Mouse (Mus musculus): Measurements from ENCODE around the gene Rtn4rl2. TPM values are rescaled to one million over a fixed set of nuclear protein-coding genes. Genes with fewer than 3 reads are reported as not detected.

Rtn4rl2 gene
- polyA plus RNA-seq, 1 experiment from 2014 or later, result 0.59 TPM

DNA sequence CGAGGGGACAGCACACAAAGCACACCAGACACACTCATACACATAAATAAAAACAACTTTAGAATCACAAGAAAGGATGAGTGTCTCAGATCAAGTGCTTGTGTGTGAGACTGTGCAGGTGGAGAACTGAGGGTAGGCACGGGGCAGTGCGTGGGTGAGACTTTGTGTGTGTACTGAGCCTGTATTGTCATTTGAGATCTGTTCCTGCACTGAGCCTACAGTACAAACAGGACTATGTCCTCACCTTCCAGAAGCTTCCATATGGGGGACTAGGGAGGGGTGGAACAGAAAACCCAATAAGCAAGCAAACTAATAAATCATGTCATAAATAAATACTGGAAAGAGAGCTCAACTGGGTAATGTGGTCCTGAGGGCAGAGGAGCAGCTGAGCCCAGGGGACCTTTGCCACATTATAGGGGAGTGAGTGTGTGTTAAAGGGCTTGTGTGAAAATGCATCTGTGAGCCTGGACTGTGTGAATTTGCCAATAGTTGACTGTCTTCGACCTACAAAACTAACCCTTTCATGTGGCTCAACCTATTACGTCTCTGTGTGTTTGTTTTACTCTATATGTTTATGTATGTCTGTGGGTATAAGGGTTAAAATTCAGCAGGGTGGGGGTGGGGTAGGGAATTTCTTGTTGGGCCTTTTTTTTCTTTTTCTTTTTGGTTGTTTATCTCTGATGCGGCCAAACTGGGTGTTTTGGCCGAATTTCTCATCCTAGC, 35.9 kb downstream of the Rtn4rl2 start:
- no peaks in the 10 kb centered on the region for H3K9me3 ChIP-seq (ENCODE audit: control insufficient read depth, low read depth, low read length)
- no peak overlapping the region for H3K9ac ChIP-seq (replicated peaks; ENCODE audit: low read depth, low read length)
- H3K27me3 ChIP-seq (ENCODE audit: control insufficient read depth, insufficient read depth, low read length), result no peaks in the 10 kb centered on the region
- 43% methylated on average over 7 of the region's 7 CpGs for WGBS
- H3K4me3 ChIP-seq (ENCODE audit: low read depth, low read length), result no peak overlapping the region
- H3K4me1 ChIP-seq (ENCODE audit: control insufficient read depth, insufficient read depth, low read length), result no peaks in the 10 kb centered on the region
- peak overlapping the region; percentile 30 for H3K4me2 ChIP-seq (replicated peaks; ENCODE audit: low read depth, low read length)
- no peak overlapping the region for H3K27ac ChIP-seq (ENCODE audit: low read length)
- ATAC-seq (ENCODE audit: insufficient number of reproducible peaks, insufficient read depth, low FRiP score, low read depth), result no peak
- H3K36me3 ChIP-seq (ENCODE audit: control insufficient read depth, insufficient read depth, low read length), result peaks cover 10% of the 10 kb centered on the region; the same call in 1 of the 2 replicates

DNA sequence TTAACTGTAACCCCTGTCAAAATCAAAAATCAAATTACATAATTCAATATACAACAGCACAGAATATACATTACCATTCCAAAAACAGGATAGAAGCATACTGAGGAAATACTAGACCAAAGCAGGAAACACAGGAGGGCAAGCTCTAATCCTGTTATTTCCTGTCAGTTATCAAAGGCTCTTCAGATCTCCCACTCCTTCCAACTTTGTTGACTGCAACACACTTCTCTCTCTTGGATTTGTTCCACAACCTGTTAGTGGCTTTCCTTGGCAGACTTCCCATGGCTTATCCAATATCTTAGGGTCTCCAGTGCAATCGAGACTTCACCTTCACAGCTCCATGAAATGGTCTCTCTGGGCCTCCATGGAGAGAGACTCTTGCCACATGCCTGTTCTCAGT, 41.3 kb downstream of the Rtn4rl2 start:
- Histone ChIP-seq H3K9ac (replicated peaks; ENCODE audit: low read depth, low read length) (no peak overlapping the region), H3K9me3 (ENCODE audit: control insufficient read depth, low read depth, low read length) (no peaks in the 10 kb centered on the region), H3K27me3 (ENCODE audit: control insufficient read depth, insufficient read depth, low read length) (no peaks in the 10 kb centered on the region), H3K4me2 (replicated peaks; ENCODE audit: low read depth, low read length) (no peak overlapping the region), H3K27ac (ENCODE audit: low read length) (no peak overlapping the region), H3K4me1 (ENCODE audit: control insufficient read depth, insufficient read depth, low read length) (peaks cover 12% of the 10 kb centered on the region; the same call in 1 of the 2 replicates), H3K4me3 (ENCODE audit: low read depth, low read length) (no peak overlapping the region), H3K36me3 (ENCODE audit: control insufficient read depth, insufficient read depth, low read length) (no peaks in the 10 kb centered on the region; the same call in 1 of the 2 replicates)
- WGBS, result 66% methylated on average over 1 of the region's 1 CpGs
- ATAC-seq (ENCODE audit: insufficient number of reproducible peaks, insufficient read depth, low FRiP score, low read depth), result no peak

DNA sequence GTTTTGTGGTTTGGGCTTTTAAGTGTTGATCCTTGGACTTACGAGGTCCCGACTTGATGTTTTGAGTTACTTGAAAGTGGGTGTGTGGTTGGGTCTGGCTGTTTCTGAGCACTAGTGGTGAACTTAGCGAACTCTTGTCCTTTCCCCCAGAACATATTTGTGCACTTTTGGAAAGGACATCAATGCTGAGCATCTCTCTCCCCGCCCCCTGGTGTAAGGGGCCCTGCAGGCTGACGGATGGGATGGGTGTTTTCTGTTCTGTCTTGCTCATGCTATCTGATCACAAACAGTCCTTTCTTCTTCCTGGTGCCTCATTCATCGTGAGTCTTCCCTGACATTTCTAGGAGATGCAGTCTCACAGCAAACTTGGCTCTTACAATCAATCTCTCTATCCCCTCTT, 42.9 kb downstream of the Rtn4rl2 start:
- no peak overlapping the region for H3K4me3 ChIP-seq (ENCODE audit: low read depth, low read length)
- no peak overlapping the region for H3K4me2 ChIP-seq (replicated peaks; ENCODE audit: low read depth, low read length)
- 74% methylated on average over 6 of the region's 6 CpGs for WGBS
- no peaks in the 10 kb centered on the region for H3K9me3 ChIP-seq (ENCODE audit: control insufficient read depth, low read depth, low read length)
- ATAC-seq (ENCODE audit: insufficient number of reproducible peaks, insufficient read depth, low FRiP score, low read depth), result no peak
- no peak overlapping the region for H3K27ac ChIP-seq (ENCODE audit: low read length)
- H3K9ac ChIP-seq (replicated peaks; ENCODE audit: low read depth, low read length), result no peak overlapping the region
- H3K4me1 ChIP-seq (ENCODE audit: control insufficient read depth, insufficient read depth, low read length), result peaks cover 13% of the 10 kb centered on the region; the same call in 1 of the 2 replicates
- no peaks in the 10 kb centered on the region for H3K27me3 ChIP-seq (ENCODE audit: control insufficient read depth, insufficient read depth, low read length)
- H3K36me3 ChIP-seq (ENCODE audit: control insufficient read depth, insufficient read depth, low read length), result no peaks in the 10 kb centered on the region; the same call in 1 of the 2 replicates

DNA sequence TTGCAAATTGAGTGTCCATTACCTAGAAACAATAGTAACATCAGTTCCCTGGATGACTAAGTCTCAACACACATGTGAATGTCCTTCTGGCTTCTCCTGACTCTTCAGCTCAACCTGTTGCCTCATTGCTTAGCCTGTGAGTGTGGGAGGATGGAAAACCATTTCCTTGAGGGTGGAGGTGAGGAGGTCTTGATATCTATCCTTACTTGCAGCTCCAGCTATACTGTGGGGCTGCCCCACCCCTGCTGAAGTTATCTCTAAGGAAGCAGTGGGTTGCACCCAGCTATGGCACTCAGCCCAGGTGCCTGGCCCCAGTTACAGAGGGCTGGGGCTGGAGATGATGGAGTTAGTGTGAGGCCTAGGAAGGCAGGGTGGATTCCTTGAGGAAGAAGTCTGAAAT, 44.6 kb downstream of the Rtn4rl2 start:
- Histone ChIP-seq H3K9me3 (ENCODE audit: control insufficient read depth, low read depth, low read length) (no peaks in the 10 kb centered on the region), H3K27ac (ENCODE audit: low read length) (no peak overlapping the region), H3K4me3 (ENCODE audit: low read depth, low read length) (no peak overlapping the region), H3K4me1 (ENCODE audit: control insufficient read depth, insufficient read depth, low read length) (peaks cover 16% of the 10 kb centered on the region; the same call in 1 of the 2 replicates), H3K36me3 (ENCODE audit: control insufficient read depth, insufficient read depth, low read length) (no peaks in the 10 kb centered on the region; the same call in 1 of the 2 replicates), H3K4me2 (replicated peaks; ENCODE audit: low read depth, low read length) (peak overlapping the region; percentile 96), H3K9ac (replicated peaks; ENCODE audit: low read depth, low read length) (no peak overlapping the region), H3K27me3 (ENCODE audit: control insufficient read depth, insufficient read depth, low read length) (no peaks in the 10 kb centered on the region)
- ATAC-seq (ENCODE audit: insufficient number of reproducible peaks, insufficient read depth, low FRiP score, low read depth), result peak; percentile 7; the same call in 1 of the 2 replicates

DNA sequence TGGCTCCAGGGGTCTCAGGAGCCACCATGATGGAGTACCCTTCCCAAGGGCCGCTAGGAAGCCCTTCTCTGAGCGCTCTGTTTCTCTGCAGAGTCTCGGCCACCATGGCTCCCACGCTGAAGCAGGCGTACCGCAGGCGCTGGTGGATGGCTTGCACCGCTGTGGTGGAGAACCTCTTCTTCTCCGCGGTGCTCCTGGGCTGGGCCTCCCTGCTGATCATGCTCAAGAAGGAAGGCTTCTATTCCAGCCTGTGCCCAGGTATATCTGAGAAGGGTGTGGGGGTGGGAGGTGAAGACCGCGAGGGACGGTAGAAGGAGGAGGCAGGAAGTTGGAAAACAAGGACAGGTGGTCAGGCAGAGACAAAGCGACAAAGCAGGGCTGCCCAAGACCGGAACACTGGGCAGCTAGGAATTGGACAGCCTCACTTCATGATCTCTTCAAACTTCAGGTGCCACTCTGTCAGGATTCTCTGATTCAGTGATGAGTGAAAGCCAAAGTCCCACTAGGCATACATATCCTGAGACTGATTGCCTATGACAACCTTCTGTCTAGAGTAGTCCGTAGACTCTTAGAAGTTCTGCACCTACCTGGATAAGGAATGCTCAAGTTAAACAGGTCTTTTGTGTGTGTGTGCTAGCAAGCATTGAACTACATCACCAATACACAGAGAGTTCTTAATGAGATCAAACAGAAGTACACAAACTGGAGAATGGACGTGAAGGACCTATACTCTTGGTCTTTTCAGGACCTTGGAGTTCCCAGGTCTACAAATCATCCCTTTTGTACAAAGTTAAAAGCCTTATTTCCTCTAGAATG, 45.6 kb downstream of the Rtn4rl2 start:
- Histone ChIP-seq H3K27ac (ENCODE audit: low read length) (peak overlapping the region; percentile 92), H3K4me3 (ENCODE audit: low read depth, low read length) (peak overlapping the region; percentile 58), H3K9ac (replicated peaks; ENCODE audit: low read depth, low read length) (peak overlapping the region; percentile 74), H3K27me3 (ENCODE audit: control insufficient read depth, insufficient read depth, low read length) (no peaks in the 10 kb centered on the region), H3K36me3 (ENCODE audit: control insufficient read depth, insufficient read depth, low read length) (no peaks in the 10 kb centered on the region), H3K4me1 (ENCODE audit: control insufficient read depth, insufficient read depth, low read length) (peaks cover 16% of the 10 kb centered on the region; the same call in 1 of the 2 replicates), H3K9me3 (ENCODE audit: control insufficient read depth, low read depth, low read length) (no peaks in the 10 kb centered on the region), H3K4me2 (replicated peaks; ENCODE audit: low read depth, low read length) (peak overlapping the region; percentile 96)
- WGBS, result 4% methylated on average over 17 of the region's 17 CpGs
- ATAC-seq (ENCODE audit: insufficient number of reproducible peaks, insufficient read depth, low FRiP score, low read depth), result peak; percentile 7; the same call in 1 of the 2 replicates

DNA sequence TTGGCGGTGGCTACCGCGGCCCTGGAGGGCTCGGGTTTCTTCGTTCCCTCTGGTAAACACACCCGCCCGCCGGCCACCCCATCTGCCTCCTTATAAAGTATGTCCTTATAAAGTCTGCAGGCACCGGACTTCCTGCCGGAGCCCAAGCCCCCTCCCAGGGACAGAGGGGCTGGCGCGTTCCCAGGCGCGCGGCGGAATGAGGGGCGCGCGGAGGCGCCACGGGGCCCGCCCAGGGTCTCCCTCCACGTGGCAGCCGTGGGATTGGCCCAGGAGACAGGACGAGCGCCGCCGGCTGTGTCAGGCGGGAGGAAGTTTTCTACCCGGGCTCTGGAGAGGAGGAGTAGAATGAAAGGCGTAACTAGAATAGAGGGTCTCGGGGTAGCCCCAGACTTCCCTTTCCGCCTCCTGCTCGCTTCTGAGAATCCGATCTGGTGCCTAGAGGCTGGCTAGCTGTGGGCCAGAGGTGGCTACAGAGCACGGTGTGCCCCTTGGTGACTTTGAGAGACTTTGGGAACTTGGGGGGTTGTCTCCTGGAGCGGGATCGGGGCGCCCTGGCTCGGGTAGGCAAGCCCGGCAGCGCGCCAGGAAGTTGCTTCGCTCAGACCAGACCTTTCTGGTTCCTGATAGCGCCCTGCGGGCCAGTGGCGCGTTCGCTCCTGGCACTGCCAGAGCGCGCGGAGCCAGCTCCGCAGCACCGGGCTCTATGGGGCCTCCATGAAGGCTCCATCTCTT, 46.3 kb downstream of the Rtn4rl2 start:
- Histone ChIP-seq H3K27me3 (ENCODE audit: control insufficient read depth, insufficient read depth, low read length) (no peaks in the 10 kb centered on the region), H3K4me3 (ENCODE audit: low read depth, low read length) (peak overlapping the region; percentile 58), H3K9me3 (ENCODE audit: control insufficient read depth, low read depth, low read length) (no peaks in the 10 kb centered on the region), H3K36me3 (ENCODE audit: control insufficient read depth, insufficient read depth, low read length) (no peaks in the 10 kb centered on the region), H3K4me2 (replicated peaks; ENCODE audit: low read depth, low read length) (peak overlapping the region; percentile 96), H3K9ac (replicated peaks; ENCODE audit: low read depth, low read length) (peak overlapping the region; percentile 74), H3K27ac (ENCODE audit: low read length) (peak overlapping the region; percentile 92), H3K4me1 (ENCODE audit: control insufficient read depth, insufficient read depth, low read length) (peaks cover 16% of the 10 kb centered on the region; the same call in 1 of the 2 replicates)
- WGBS, result under 1% methylated on average over 54 of the region's 54 CpGs
- ATAC-seq (ENCODE audit: insufficient number of reproducible peaks, insufficient read depth, low FRiP score, low read depth), result peak; percentile 90

DNA sequence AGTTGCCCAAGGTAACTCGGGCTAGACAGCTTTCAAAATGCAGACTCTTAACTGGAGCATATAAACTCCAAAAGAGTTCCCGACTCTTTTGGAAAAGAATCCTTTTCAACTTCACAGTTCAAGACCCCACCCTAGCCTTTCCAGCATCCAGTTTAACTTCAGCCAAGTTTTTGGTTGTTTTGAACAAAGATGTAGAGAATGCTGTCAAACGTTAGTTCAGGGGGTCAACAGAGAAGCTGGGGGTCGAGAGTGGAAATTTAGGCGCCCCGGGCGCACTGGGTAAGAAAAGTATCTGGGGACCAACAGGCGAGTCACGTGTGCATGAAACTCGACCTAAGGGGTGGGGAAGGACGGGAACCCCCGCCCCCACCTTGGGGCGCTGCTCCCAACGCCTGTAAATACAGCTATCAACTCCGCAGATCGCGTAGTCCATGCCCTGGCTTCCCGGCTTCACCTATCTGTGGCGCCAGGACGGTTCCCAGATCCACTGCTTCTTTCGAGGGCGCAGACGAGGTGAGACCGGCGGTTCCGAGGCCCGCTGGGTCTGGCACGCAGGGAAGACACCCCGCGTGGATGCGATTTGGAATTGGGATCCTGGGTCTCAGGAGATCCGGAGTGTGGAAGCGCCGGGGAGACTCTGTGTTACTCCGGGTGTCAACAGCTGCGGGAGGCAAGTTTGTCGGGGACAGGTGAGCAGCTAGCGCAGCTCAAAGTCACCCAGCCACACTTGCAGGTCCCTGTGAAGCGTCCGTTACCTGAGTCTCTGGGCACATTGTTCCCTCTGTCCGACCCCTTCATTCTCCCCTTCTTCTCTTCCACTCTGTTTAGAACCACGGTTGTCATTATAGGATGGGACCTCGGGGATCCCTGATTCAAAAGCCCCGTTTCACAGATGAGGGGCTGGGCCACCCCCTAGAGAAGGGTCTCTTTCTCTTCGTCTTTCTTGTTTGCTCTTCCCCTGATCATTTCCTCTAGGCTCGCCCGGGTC, 47.2 kb downstream of the Rtn4rl2 start:
- H3K27ac ChIP-seq (ENCODE audit: low read length), result peak overlapping the region; percentile 92
- H3K4me1 ChIP-seq (ENCODE audit: control insufficient read depth, insufficient read depth, low read length), result peaks cover 16% of the 10 kb centered on the region; the same call in 1 of the 2 replicates
- peak overlapping the region; percentile 96 for H3K4me2 ChIP-seq (replicated peaks; ENCODE audit: low read depth, low read length)
- peak overlapping the region; percentile 74 for H3K9ac ChIP-seq (replicated peaks; ENCODE audit: low read depth, low read length)
- WGBS, result 1% methylated on average over 46 of the region's 47 CpGs
- H3K36me3 ChIP-seq (ENCODE audit: control insufficient read depth, insufficient read depth, low read length), result no peaks in the 10 kb centered on the region
- H3K9me3 ChIP-seq (ENCODE audit: control insufficient read depth, low read depth, low read length), result no peaks in the 10 kb centered on the region
- peak; percentile 44; the same call in 1 of the 2 replicates for ATAC-seq (ENCODE audit: insufficient number of reproducible peaks, insufficient read depth, low FRiP score, low read depth)
- no peaks in the 10 kb centered on the region for H3K27me3 ChIP-seq (ENCODE audit: control insufficient read depth, insufficient read depth, low read length)
- H3K4me3 ChIP-seq (ENCODE audit: low read depth, low read length), result peak overlapping the region; percentile 58

Measured in stomach, embryonic 14.5 days (tissue).